Mouse (Mus musculus): Measurements from ENCODE around the gene Ropn1. TPM values are rescaled to one million over a fixed set of nuclear protein-coding genes. Genes with fewer than 3 reads are reported as not detected.

Gene Ropn1
- polyA plus RNA-seq, 1 experiment from 2014 or later, result not detected

- no peak for ATAC-seq (replicated peaks; ENCODE audit: low FRiP score)
- H3K27ac ChIP-seq (ENCODE audit: low read depth, low read length), result no peak overlapping the region
- no peak overlapping the region for H3K9ac ChIP-seq (ENCODE audit: low read depth, low read length)
- no peak overlapping the region for H3K4me2 ChIP-seq
- DNase-seq (ENCODE audit: low spot score), result no peak
- WGBS, result 68% methylated on average over 9 of the region's 9 CpGs
- H3K36me3 ChIP-seq (ENCODE audit: control insufficient read depth, insufficient read depth, low read length), result no peaks in the 10 kb centered on the region
- peaks cover 6% of the 10 kb centered on the region for H3K27me3 ChIP-seq (replicated peaks; ENCODE audit: control insufficient read depth, insufficient read depth, low read length)
- H3K9me3 ChIP-seq (ENCODE audit: control insufficient read depth, low read length), result no peaks in the 10 kb centered on the region
- H3K4me3 ChIP-seq (ENCODE audit: low read depth, low read length), result no peak overlapping the region
- H3K4me1 ChIP-seq (replicated peaks; ENCODE audit: control insufficient read depth, insufficient read depth, low read length), result no peaks in the 10 kb centered on the region
Observed at GRCm38 (mm10) chr16:34668341-34668740, 18.6 kb downstream of the Ropn1 start.

- 75% methylated on average over 7 of the region's 7 CpGs for WGBS
- Histone ChIP-seq H3K4me2 (no peak overlapping the region), H3K9ac (ENCODE audit: low read depth, low read length) (no peak overlapping the region), H3K36me3 (ENCODE audit: control insufficient read depth, insufficient read depth, low read length) (no peaks in the 10 kb centered on the region), H3K27ac (ENCODE audit: low read depth, low read length) (no peak overlapping the region), H3K4me3 (ENCODE audit: low read depth, low read length) (no peak overlapping the region), H3K4me1 (replicated peaks; ENCODE audit: control insufficient read depth, insufficient read depth, low read length) (no peaks in the 10 kb centered on the region), H3K9me3 (ENCODE audit: control insufficient read depth, low read length) (no peaks in the 10 kb centered on the region), H3K27me3 (replicated peaks; ENCODE audit: control insufficient read depth, insufficient read depth, low read length) (peaks cover 6% of the 10 kb centered on the region)
- DNase-seq (ENCODE audit: low spot score) (no peak), ATAC-seq (replicated peaks; ENCODE audit: low FRiP score) (no peak)
Observed at GRCm38 (mm10) chr16:34671966-34672365, 22.2 kb downstream of the Ropn1 start.

- H3K9ac ChIP-seq (ENCODE audit: low read depth, low read length), result no peak overlapping the region
- DNase-seq (ENCODE audit: low spot score), result no peak
- no peaks in the 10 kb centered on the region for H3K4me1 ChIP-seq (replicated peaks; ENCODE audit: control insufficient read depth, insufficient read depth, low read length)
- H3K4me3 ChIP-seq (ENCODE audit: low read depth, low read length), result no peak overlapping the region
- ATAC-seq (replicated peaks; ENCODE audit: low FRiP score), result no peak
- no peaks in the 10 kb centered on the region for H3K9me3 ChIP-seq (ENCODE audit: control insufficient read depth, low read length)
- WGBS, result 62% methylated on average over 3 of the region's 3 CpGs
- no peak overlapping the region for H3K27ac ChIP-seq (ENCODE audit: low read depth, low read length)
- peaks cover 6% of the 10 kb centered on the region for H3K27me3 ChIP-seq (replicated peaks; ENCODE audit: control insufficient read depth, insufficient read depth, low read length)
- H3K4me2 ChIP-seq, result no peak overlapping the region
- H3K36me3 ChIP-seq (ENCODE audit: control insufficient read depth, insufficient read depth, low read length), result no peaks in the 10 kb centered on the region
Observed at GRCm38 (mm10) chr16:34672822-34673221, 23.1 kb downstream of the Ropn1 start.

GRCm38 (mm10) chr16:34674365-34674764 is 24.6 kb downstream of the Ropn1 start:
- Histone ChIP-seq H3K27me3 (replicated peaks; ENCODE audit: control insufficient read depth, insufficient read depth, low read length) (no peaks in the 10 kb centered on the region), H3K4me2 (no peak overlapping the region), H3K9me3 (ENCODE audit: control insufficient read depth, low read length) (no peaks in the 10 kb centered on the region), H3K27ac (ENCODE audit: low read depth, low read length) (no peak overlapping the region), H3K9ac (ENCODE audit: low read depth, low read length) (no peak overlapping the region), H3K4me3 (ENCODE audit: low read depth, low read length) (no peak overlapping the region), H3K36me3 (ENCODE audit: control insufficient read depth, insufficient read depth, low read length) (no peaks in the 10 kb centered on the region), H3K4me1 (replicated peaks; ENCODE audit: control insufficient read depth, insufficient read depth, low read length) (no peaks in the 10 kb centered on the region)
- 87% methylated on average over 6 of the region's 6 CpGs for WGBS
- DNase-seq (ENCODE audit: low spot score), result no peak
- no peak for ATAC-seq (replicated peaks; ENCODE audit: low FRiP score)

GRCm38 (mm10) chr16:34681823-34682222 is 32.1 kb downstream of the Ropn1 start:
- H3K9ac ChIP-seq (ENCODE audit: low read depth, low read length), result no peak overlapping the region
- no peak overlapping the region for H3K4me2 ChIP-seq
- H3K27ac ChIP-seq (ENCODE audit: low read depth, low read length), result no peak overlapping the region
- ATAC-seq (replicated peaks; ENCODE audit: low FRiP score) (no peak), DNase-seq (ENCODE audit: low spot score) (no peak)
- no peaks in the 10 kb centered on the region for H3K4me1 ChIP-seq (replicated peaks; ENCODE audit: control insufficient read depth, insufficient read depth, low read length)
- H3K9me3 ChIP-seq (ENCODE audit: control insufficient read depth, low read length), result no peaks in the 10 kb centered on the region
- no peaks in the 10 kb centered on the region for H3K36me3 ChIP-seq (ENCODE audit: control insufficient read depth, insufficient read depth, low read length)
- no peaks in the 10 kb centered on the region for H3K27me3 ChIP-seq (replicated peaks; ENCODE audit: control insufficient read depth, insufficient read depth, low read length)
- H3K4me3 ChIP-seq (ENCODE audit: low read depth, low read length), result no peak overlapping the region

GRCm38 (mm10) chr16:34689879-34690278 is 40.2 kb downstream of the Ropn1 start:
- no peak overlapping the region; the same call in 1 of the 2 replicates for H3K4me2 ChIP-seq
- 67% methylated on average over 3 of the region's 3 CpGs for WGBS

GRCm38 (mm10) chr16:34690334-34691144 is 40.8 kb downstream of the Ropn1 start, which contains the start of gene Ccdc14:
Ccdc14 (plus strand) TSS chr16:34690616.
- no peaks in the 10 kb centered on the region for H3K9me3 ChIP-seq (ENCODE audit: control insufficient read depth, low read length)
- H3K4me1 ChIP-seq (replicated peaks; ENCODE audit: control insufficient read depth, insufficient read depth, low read length), result peaks cover 6% of the 10 kb centered on the region
- no peaks in the 10 kb centered on the region; the same call in 1 of the 2 replicates for H3K36me3 ChIP-seq (ENCODE audit: control insufficient read depth, insufficient read depth, low read length)
- peak within 1 kb of the TSS; percentile 69 for H3K4me3 ChIP-seq (ENCODE audit: low read depth, low read length)
- peak; percentile 87 for DNase-seq (ENCODE audit: low spot score)
- H3K27ac ChIP-seq (ENCODE audit: low read depth, low read length), result peak within 1 kb of the TSS; percentile 81
- 1% methylated on average over 53 of the region's 53 CpGs for WGBS
- H3K4me2 ChIP-seq, result peak within 1 kb of the TSS; percentile 80
- no peaks in the 10 kb centered on the region for H3K27me3 ChIP-seq (replicated peaks; ENCODE audit: control insufficient read depth, insufficient read depth, low read length)
- peak within 1 kb of the TSS; percentile 80 for H3K9ac ChIP-seq (ENCODE audit: low read depth, low read length)
- peak; percentile 96 for ATAC-seq (replicated peaks; ENCODE audit: low FRiP score)

More at GRCm38 (mm10) chr16:34689879-34690278, 40.2 kb downstream of the Ropn1 start:
- no peak for ATAC-seq (replicated peaks; ENCODE audit: low FRiP score)
- Histone ChIP-seq H3K9ac (ENCODE audit: low read depth, low read length) (no peak overlapping the region), H3K27me3 (replicated peaks; ENCODE audit: control insufficient read depth, insufficient read depth, low read length) (no peaks in the 10 kb centered on the region), H3K36me3 (ENCODE audit: control insufficient read depth, insufficient read depth, low read length) (no peaks in the 10 kb centered on the region), H3K27ac (ENCODE audit: low read depth, low read length) (no peak overlapping the region), H3K4me1 (replicated peaks; ENCODE audit: control insufficient read depth, insufficient read depth, low read length) (peaks cover 6% of the 10 kb centered on the region), H3K9me3 (ENCODE audit: control insufficient read depth, low read length) (no peaks in the 10 kb centered on the region), H3K4me3 (ENCODE audit: low read depth, low read length) (peak overlapping the region; percentile 69)
- no peak for DNase-seq (ENCODE audit: low spot score)

- no peak for DNase-seq (ENCODE audit: low spot score)
- H3K4me2 ChIP-seq, result peak overlapping the region; percentile 80
- H3K36me3 ChIP-seq (ENCODE audit: control insufficient read depth, insufficient read depth, low read length), result no peaks in the 10 kb centered on the region; the same call in 1 of the 2 replicates
- peak overlapping the region; percentile 80 for H3K9ac ChIP-seq (ENCODE audit: low read depth, low read length)
- WGBS, result 13% methylated on average over 11 of the region's 11 CpGs
- H3K27me3 ChIP-seq (replicated peaks; ENCODE audit: control insufficient read depth, insufficient read depth, low read length), result no peaks in the 10 kb centered on the region
- H3K27ac ChIP-seq (ENCODE audit: low read depth, low read length), result peak overlapping the region; percentile 81
- no peaks in the 10 kb centered on the region for H3K9me3 ChIP-seq (ENCODE audit: control insufficient read depth, low read length)
- peak overlapping the region; percentile 69 for H3K4me3 ChIP-seq (ENCODE audit: low read depth, low read length)
- peaks cover 6% of the 10 kb centered on the region for H3K4me1 ChIP-seq (replicated peaks; ENCODE audit: control insufficient read depth, insufficient read depth, low read length)
- ATAC-seq (replicated peaks; ENCODE audit: low FRiP score), result 0 out of 2 replicates have a peak, but pooled peaks have one; percentile 48
Observed at GRCm38 (mm10) chr16:34691156-34691555, 41.4 kb downstream of the Ropn1 start.

GRCm38 (mm10) chr16:34694477-34694876 is 44.8 kb downstream of the Ropn1 start:
- 63% methylated on average over 6 of the region's 7 CpGs for WGBS
- peaks cover 6% of the 10 kb centered on the region for H3K4me1 ChIP-seq (replicated peaks; ENCODE audit: control insufficient read depth, insufficient read depth, low read length)
- no peaks in the 10 kb centered on the region for H3K9me3 ChIP-seq (ENCODE audit: control insufficient read depth, low read length)
- H3K9ac ChIP-seq (ENCODE audit: low read depth, low read length), result no peak overlapping the region
- H3K4me2 ChIP-seq, result no peak overlapping the region
- no peak overlapping the region for H3K4me3 ChIP-seq (ENCODE audit: low read depth, low read length)
- no peak overlapping the region for H3K27ac ChIP-seq (ENCODE audit: low read depth, low read length)
- no peaks in the 10 kb centered on the region for H3K27me3 ChIP-seq (replicated peaks; ENCODE audit: control insufficient read depth, insufficient read depth, low read length)
- DNase-seq (ENCODE audit: low spot score) (no peak), ATAC-seq (replicated peaks; ENCODE audit: low FRiP score) (no peak)
- no peaks in the 10 kb centered on the region; the same call in 1 of the 2 replicates for H3K36me3 ChIP-seq (ENCODE audit: control insufficient read depth, insufficient read depth, low read length)
